Mouse (Mus musculus) liver (tissue): ENCODE results near the gene Rnf130.

Source experiments
- DNase-seq: peaks from one replicate; pipeline ENCODE4 v3.0.0-alpha.2; 2020; ENCODE audit warnings: mixed read lengths

Rnf130 gene

GRCm38 (mm10) chr11:50025721-50026520 is 775 bp downstream of the Rnf130 start:
- no peak for DNase-seq

GRCm38 (mm10) chr11:50026521-50027090 is 1.5 kb downstream of the Rnf130 start:
- DNase-seq, result no peak

GRCm38 (mm10) chr11:50028416-50028815 is 3.3 kb downstream of the Rnf130 start:
- DNase-seq, result no peak

DNA sequence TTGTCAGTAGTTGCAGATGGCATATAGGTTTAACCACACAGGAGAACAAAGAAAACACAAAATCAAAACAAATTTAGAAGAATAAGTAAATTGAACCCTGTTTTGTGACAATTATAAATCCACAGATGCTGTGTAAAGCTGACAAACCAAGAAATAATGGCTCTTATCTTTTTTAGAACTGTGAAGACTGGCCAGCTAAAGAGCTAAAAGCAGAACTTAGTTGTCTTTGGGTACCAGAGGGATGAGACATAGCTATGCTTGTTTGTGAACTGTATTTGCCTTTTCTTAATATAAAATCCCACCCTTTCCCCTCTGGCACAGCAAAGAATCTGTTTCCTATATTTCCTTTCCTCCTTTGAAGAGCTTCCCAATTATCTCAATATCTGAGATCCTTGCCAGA is 9.0 kb downstream of the Rnf130 start:
- no peak for DNase-seq

GRCm38 (mm10) chr11:50035726-50036125 is 10.6 kb downstream of the Rnf130 start:
- DNase-seq, result no peak

GRCm38 (mm10) chr11:50036781-50037460 is 11.8 kb downstream of the Rnf130 start:
- DNase-seq, result no peak

GRCm38 (mm10) chr11:50038757-50039156 is 13.6 kb downstream of the Rnf130 start:
- DNase-seq, result no peak

- DNase-seq, result no peak
These were observed 16.0 kb downstream of the Rnf130 start for GRCm38 (mm10) chr11:50041148-50041547.

- DNase-seq, result no peak
These were observed 17.3 kb downstream of the Rnf130 start for GRCm38 (mm10) chr11:50042345-50042997.

DNA sequence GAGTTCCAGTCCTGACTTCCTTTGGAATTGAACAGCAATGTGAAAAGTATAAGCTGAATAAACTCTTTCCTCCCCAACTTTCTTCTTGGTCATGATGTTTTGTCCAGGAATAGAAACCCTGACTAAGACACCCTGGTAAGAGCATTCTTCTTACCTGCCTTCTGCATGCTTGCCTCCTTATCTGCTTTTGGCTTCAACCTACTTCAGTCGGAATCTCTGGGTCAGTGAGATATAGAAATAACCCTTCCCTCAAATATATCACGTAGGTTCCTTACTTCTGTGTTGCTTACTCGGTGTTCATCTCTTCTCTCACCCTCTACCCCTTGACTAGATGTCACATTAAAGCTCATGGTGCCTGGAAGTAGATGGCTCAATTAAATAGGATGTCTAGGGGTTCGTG is 19.3 kb downstream of the Rnf130 start:
- no peak for DNase-seq

GRCm38 (mm10) chr11:50047610-50048009 is 22.5 kb downstream of the Rnf130 start:
- no peak for DNase-seq

GRCm38 (mm10) chr11:50048115-50048514 is 23.0 kb downstream of the Rnf130 start:
- no peak for DNase-seq

DNA sequence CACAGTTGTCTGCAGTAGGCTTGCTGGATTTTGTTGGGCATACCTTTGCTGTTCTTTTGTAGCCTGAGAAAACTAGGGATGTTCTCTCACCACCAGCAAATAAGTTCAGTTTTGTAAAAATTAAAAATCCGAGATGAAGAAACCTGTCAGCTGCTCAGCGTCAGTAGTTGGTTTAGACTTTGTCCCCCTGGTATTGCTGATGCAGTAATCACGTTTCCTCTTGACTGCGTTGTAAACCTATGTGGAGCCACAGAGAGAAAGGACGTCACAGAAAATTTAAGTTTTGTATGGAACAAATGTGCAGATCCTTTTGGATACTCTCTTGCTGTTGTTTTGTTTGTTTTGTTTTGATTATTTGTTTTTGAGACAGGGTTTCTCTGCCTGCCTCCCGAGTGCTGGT is 25.2 kb downstream of the Rnf130 start:
- DNase-seq, result no peak

DNA sequence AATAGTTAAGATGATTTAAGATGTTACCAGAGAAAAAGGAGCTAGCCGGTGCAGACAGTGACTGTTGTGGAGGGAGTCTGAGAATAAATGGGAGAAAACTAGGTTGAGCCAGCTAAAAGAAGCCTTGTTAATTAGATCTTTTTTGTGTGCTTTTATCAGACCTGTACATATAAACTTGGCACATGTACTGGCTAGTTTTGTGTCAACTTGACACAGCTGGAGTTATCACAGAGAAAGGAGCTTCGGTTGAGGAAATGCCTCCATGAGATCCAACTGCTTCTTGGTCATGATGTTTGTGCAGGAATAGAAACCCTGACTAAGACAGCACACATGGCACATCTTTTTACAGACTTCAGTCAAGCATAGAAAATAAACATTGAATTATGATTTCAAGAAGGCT is 32.6 kb downstream of the Rnf130 start:
- DNase-seq, result no peak

GRCm38 (mm10) chr11:50058277-50058676 is 33.1 kb downstream of the Rnf130 start:
- no peak for DNase-seq

DNA sequence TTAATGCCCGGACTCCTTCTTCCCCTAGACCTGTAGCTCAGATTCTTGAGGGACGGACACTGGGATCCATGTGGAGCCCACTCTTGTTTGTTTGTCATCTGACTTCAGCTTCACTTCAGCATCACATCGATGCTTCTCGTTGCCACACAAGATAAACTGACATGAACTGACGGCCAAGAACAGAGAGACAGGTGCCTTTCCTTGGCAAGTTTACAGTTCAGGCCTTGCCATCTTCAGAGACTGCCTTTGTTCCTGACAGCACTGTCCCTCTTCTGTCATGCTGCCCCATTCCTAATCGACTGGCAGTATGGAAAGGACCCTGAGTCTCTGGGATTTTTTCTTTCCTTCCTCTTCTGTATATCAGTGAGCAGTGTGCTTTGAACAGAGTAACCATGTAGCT is 33.9 kb downstream of the Rnf130 start:
- DNase-seq, result no peak

DNA sequence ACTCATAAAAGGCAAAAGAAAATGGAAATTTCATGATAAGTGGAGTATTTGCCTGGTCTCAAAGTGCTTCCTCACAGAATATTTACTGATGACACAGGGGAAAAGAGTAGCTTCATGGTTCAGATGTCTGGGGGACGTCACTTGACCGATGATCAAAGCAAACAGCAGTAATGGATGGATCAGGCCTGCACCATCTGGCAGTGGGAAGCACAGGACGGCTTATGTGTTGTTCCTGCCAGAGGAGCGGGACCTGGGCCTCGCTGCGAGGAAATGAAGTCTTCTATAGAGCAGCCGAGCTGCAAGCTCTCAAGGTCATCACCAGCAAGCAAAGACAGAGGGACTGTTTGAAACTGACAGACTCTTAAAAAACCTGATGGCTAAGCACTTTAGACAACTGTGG is 37.0 kb downstream of the Rnf130 start:
- no peak for DNase-seq

DNA sequence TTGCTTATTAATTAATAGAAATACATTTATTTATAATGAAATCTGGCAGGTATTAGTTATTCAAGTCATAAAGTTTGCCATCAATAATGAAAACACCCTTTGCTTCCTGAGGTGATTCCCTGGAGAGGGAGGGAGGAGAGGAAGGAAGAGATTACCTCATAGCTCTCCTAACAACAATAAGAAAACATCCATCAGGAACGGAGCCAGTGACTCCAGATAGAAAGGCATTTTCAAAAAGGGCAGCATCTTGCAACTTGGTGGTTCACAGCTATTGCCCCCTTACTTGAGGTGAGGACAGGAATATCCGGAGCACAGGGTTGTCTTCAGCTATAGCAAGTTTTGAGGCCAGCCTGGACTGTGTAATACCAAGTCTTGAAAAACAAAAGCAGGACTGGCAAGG is 40.9 kb downstream of the Rnf130 start:
- DNase-seq, result no peak

- no peak for DNase-seq
These were observed 48.7 kb downstream of the Rnf130 start for GRCm38 (mm10) chr11:50073830-50074229.

DNA sequence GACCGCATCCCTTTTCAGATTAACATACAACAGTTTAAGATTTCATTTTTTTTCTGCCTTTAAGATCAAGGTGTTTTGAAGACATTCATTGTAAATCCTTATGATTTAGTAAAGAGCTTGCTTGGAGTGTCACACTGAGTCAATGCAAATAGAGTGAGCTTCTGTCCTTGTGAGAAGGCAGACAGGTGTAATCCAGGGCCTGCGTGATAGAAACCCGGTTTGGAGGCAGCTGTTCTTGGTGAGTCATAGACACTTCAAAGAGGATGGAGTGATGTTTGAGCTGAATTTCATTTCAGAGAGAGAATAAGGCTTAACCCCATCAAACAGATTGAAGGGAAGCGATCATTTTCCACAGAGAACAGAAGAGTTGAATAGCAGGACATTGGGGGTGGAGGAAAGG is 51.6 kb downstream of the Rnf130 start:
- no peak for DNase-seq

DNA sequence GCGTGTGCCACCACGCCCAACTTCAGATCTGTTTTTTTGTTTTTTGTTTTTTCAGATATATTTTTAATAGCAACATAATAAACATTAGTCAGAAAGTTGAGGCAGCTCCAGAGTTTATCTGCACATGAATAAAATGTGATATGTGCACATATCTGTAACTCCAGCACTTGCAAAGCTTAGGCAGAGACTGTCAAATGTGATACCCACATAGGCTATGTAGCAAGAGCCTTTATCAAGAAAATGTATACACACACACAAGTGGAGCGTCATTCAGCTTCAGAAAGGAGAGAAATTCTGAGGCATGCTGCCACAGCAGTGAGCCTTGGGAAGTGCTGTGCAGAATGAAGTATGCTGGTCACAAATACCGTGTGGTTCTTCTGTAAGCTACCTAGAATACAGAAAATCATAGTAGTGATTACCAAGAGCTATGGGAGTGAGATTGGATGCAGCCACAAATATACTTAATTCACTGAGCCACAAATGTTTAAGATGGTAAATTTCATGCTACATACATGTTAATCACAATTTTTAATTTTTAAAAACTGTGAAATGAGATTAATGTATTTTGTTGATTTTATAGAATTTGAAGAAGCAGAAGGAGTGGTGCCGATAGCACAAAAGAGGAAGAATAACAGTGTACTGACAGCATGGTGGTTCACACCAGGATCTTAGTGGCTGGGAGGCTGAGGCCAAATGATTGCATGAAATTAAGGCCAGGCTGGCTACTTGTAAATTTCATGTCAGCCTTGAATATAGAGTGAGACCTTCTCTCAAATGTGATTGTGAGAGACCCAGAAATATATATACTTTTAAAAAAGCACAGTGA is 56.4 kb downstream of the Rnf130 start:
- no peak for DNase-seq

DNA sequence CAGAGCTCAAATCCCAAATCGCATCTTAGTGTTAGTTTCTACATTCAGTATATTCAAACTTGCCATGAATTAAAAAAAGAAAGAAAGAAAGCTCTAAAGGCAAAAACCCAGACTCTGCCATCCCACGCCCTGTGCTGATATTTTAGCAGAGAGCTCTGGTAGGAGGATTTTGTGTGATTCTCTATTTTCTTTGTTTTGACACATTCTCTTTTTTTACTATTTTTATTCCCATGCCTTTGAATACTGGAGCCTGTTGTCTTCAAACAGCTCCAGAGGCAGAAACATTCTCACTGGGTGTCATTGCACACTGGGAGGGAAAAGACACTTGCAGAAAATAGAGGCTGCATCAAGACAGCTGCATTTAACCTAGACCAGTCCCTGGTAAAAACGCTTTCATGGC is 61.1 kb downstream of the Rnf130 start:
- DNase-seq, result no peak

GRCm38 (mm10) chr11:50089840-50090239 is 64.7 kb downstream of the Rnf130 start:
- DNase-seq, result no peak
